Mouse (Mus musculus) stomach, postnatal 0 days (tissue): ENCODE measurements around the gene Tent5c.

Experiments
- CTCF ChIP-seq: IDR thresholded peaks from 2 replicates; pipeline ENCODE4 v1.5.1; 2016; ENCODE audit warnings: antibody characterized with exemption, low read depth, mild to moderate bottlenecking, moderate library complexity
- EP300 ChIP-seq: optimal IDR thresholded peaks from 2 replicates; pipeline ENCODE3; 2016; ENCODE audit warnings: antibody characterized with exemption

DNA sequence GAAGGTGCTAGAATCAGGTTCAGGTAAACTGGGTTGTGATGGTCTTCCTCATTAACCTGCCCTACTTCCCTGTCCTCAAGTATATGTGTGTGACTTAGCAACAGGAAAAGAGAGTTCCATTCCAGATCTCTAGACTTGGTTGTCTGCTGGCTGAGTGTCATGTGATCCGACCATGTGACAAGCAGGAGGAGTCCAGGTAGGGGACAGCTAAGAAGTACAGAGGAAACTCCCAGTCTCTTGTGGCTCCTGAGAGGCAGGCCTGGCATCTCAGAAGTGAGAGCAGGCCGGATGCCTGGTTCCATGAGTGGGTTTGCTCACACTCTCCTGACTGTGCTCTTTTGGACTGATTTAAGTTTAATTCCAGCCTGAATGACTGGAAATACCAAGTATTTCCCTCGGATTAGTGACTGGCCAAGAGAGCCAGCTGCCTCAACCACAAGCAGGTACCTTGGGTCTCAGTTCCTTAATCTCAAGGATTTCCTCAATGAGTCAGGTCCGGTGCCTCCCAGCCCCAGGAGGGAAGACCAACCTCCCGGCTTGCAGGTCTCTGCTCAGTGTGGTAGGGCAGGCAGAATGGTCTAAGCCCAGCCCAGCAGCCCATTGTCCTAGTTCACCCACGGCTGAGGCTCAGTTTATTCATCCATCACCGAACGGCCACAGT, 26.1 kb upstream of the Tent5c start:
- TF ChIP-seq CTCF (no peak), EP300 (no peak)
